ENCODE assay signal across 9 mouse cellular contexts in the genomic region with DNA sequence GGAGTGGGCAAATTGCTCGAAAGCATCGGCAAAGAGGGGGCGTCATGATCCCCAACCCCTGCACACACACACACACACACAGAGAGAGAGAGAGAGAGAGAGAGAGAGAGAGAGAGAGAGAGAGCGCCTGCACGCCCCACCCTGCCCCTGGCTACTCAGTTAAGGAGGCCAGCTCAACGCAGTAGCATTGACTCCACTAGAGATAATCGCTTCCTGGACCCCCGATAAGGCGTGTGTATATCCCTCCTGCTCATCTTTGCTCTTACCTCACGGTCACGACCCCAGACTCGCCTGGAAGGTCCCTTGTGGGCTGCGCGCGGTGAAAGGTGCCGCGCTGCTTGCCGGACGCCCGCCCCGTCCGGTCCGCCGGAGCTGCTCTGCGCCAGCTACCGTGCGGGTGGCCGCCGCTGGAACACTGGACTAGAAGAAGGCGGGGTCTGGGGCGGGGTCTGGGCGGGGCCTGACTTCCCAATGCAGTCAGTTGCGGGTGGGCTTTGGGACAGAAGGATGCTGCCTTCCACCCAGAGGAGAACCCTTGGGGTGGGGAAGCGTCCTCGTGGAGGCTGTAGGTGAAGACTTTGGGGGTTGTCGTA. TPM values are rescaled to one million over a fixed set of nuclear protein-coding genes. Genes with fewer than 3 reads are reported as not detected.
DNase-seq lines count a peak whose midpoint lies in the region; ATAC-seq and TF ChIP-seq lines count a peak whose summit lies in the region.
"Had no signal": no experiment of that assay in that cellular context is flagged by ENCODE, and none has a peak within 500 bp of the region (broad histone marks: within the 10 kb centered on the region; RNA-seq: fewer than 3 reads in every experiment).

Cacng5 (minus strand) TSS at position 422 of the 593 bp plus-strand sequence.

- no peaks in the 10 kb centered on the region for H3K9me3 ChIP-seq in heart, embryonic 15.5 days (replicated peaks)
- no peaks in the 10 kb centered on the region for H3K9me3 ChIP-seq in ES-E14 (ENCODE audit: control insufficient read depth, insufficient read depth, low read depth, low read length)
- H3K9me3 ChIP-seq in embryonic facial prominence, embryonic 13.5 days: no peaks in the 10 kb centered on the region
- H3K9me3 ChIP-seq in midbrain, embryonic 16.5 days (replicated peaks; ENCODE audit: control insufficient read depth, low read length, poor library complexity, severe bottlenecking): peaks cover 4% of the 10 kb centered on the region; the same call in 1 of the 2 replicates

- no peak for DNase-seq in heart, adult 18-20 months
- no peak for DNase-seq in ES-E14 (ENCODE audit: low read depth, low spot score)
- peak in 1 of 2 experiments; percentile 24 for DNase-seq in layer of hippocampus, postnatal 25 days (ENCODE audit: extremely low spot score in 1 of 2, low spot score in 1 of 2)
- no peak for DNase-seq in spleen, postnatal 14 days (ENCODE audit: low spot score in 2 of 2)
- no peak for DNase-seq in ovary, postnatal 14 days (ENCODE audit: low spot score)

- no peak within 1 kb of the TSS for H3K9ac ChIP-seq in heart, embryonic 15.5 days
- H3K9ac ChIP-seq in ES-E14 (ENCODE audit: insufficient read depth, low read depth, low read length, poor library complexity, severe bottlenecking): peak within 1 kb of the TSS; percentile 62
- no peak within 1 kb of the TSS for H3K9ac ChIP-seq in embryonic facial prominence, embryonic 13.5 days
- peak within 1 kb of the TSS; percentile 62 for H3K9ac ChIP-seq in midbrain, embryonic 16.5 days (ENCODE audit: low read depth, low read length)

- H3K36me3 ChIP-seq in heart, embryonic 15.5 days: no peaks in the 10 kb centered on the region
- H3K36me3 ChIP-seq in ES-E14 (ENCODE audit: control insufficient read depth, insufficient read depth, low read length, poor library complexity, severe bottlenecking): no peaks in the 10 kb centered on the region
- H3K36me3 ChIP-seq in embryonic facial prominence, embryonic 13.5 days: no peaks in the 10 kb centered on the region
- no peaks in the 10 kb centered on the region for H3K36me3 ChIP-seq in midbrain, embryonic 16.5 days (ENCODE audit: control insufficient read depth, insufficient read depth, low read length)

- no peak within 1 kb of the TSS for H3K27ac ChIP-seq in heart, embryonic 15.5 days
- H3K27ac ChIP-seq in ES-E14 (ENCODE audit: insufficient read depth, low read depth, low read length, poor library complexity, severe bottlenecking): no peak within 1 kb of the TSS
- no peak within 1 kb of the TSS for H3K27ac ChIP-seq in embryonic facial prominence, embryonic 13.5 days
- no peak within 1 kb of the TSS for H3K27ac ChIP-seq in midbrain, embryonic 16.5 days (ENCODE audit: low read length)

- 8% methylated on average over 36 of the region's 36 CpGs for WGBS in heart, embryonic 15.5 days
- 4% methylated on average over 36 of the region's 36 CpGs for whole genome bisulfite sequencing in embryonic facial prominence, embryonic 13.5 days
- whole genome bisulfite sequencing in midbrain, embryonic 16.5 days: 3% methylated on average over 29 of the region's 36 CpGs

- H3K4me3 ChIP-seq in heart, embryonic 15.5 days: peak within 1 kb of the TSS; percentile 26
- H3K4me3 ChIP-seq in ES-E14 (ENCODE audit: insufficient read depth in 1 of 2, low read depth in 1 of 2, low read length in 2 of 2, poor library complexity in 1 of 2, severe bottlenecking in 1 of 2): peak within 1 kb of the TSS; percentile 78 to 89
- peak within 1 kb of the TSS; percentile 33 for H3K4me3 ChIP-seq in embryonic facial prominence, embryonic 13.5 days
- H3K4me3 ChIP-seq in midbrain, embryonic 16.5 days (ENCODE audit: low read depth, low read length): peak within 1 kb of the TSS; percentile 48

- peak; percentile 41; the same call in 1 of the 2 replicates for ATAC-seq in heart, embryonic 15.5 days (replicated peaks; ENCODE audit: insufficient number of reproducible peaks, insufficient read depth, low FRiP score, low read depth)
- ATAC-seq in embryonic facial prominence, embryonic 13.5 days (ENCODE audit: insufficient number of reproducible peaks, insufficient read depth, low FRiP score, low TSS enrichment, low read depth): no peak
- peak; percentile 52; the same call in 1 of the 2 replicates for ATAC-seq in midbrain, embryonic 16.5 days

- peaks cover 4% of the 10 kb centered on the region; the same call in 1 of the 2 replicates for H3K4me1 ChIP-seq in heart, embryonic 15.5 days (replicated peaks)
- H3K4me1 ChIP-seq in ES-E14 (ENCODE audit: control insufficient read depth in 2 of 2, insufficient read depth in 2 of 2, low read length in 2 of 2, poor library complexity in 1 of 2): peaks cover 0 to 6% of the 10 kb centered on the region in 2 experiments; a peak in 2 of 4 replicates
- peaks cover 5% of the 10 kb centered on the region; the same call in 1 of the 2 replicates for H3K4me1 ChIP-seq in embryonic facial prominence, embryonic 13.5 days
- peaks cover 13% of the 10 kb centered on the region for H3K4me1 ChIP-seq in midbrain, embryonic 16.5 days (ENCODE audit: control insufficient read depth, insufficient read depth, low read length)

- peak within 1 kb of the TSS; percentile 55 for H3K4me2 ChIP-seq in heart, embryonic 15.5 days
- H3K4me2 ChIP-seq in embryonic facial prominence, embryonic 13.5 days: peak within 1 kb of the TSS; percentile 61
- H3K4me2 ChIP-seq in midbrain, embryonic 16.5 days (ENCODE audit: low read length): peak within 1 kb of the TSS; percentile 66

- H3K27me3 ChIP-seq in heart, embryonic 15.5 days: peaks cover 44% of the 10 kb centered on the region
- H3K27me3 ChIP-seq in embryonic facial prominence, embryonic 13.5 days: peaks cover 44% of the 10 kb centered on the region
- H3K27me3 ChIP-seq in midbrain, embryonic 16.5 days (ENCODE audit: control insufficient read depth, insufficient read depth, low read depth, low read length): no peaks in the 10 kb centered on the region; the same call in 1 of the 2 replicates

- in situ Hi-C loops in ES-E14 (cut with MboI; ENCODE audit: low sequenced_read_pairs in 2 of 2, unreplicated experiment in 2 of 2): no loop called here

TF ChIP-seq in ES-E14, 5 proteins besides CTCF, POLR2A, EP300 and RAD21:
- TF ChIP-seq CHD2 (IDR thresholded peaks at IDR 0.05; ENCODE audit: low read depth, low read length) (no peak), ZC3H11A (IDR thresholded peaks at IDR 0.05; ENCODE audit: borderline replicate concordance, low read depth, low read length) (no peak), MAFK (IDR thresholded peaks at IDR 0.05; ENCODE audit: insufficient read depth, low read depth, low read length) (no peak), ZNF384 (IDR thresholded peaks at IDR 0.05; ENCODE audit: low read depth, low read length) (no peak), HCFC1 (IDR thresholded peaks at IDR 0.05; ENCODE audit: borderline replicate concordance, insufficient read depth, low read length) (no peak)

RNA-seq across cellular contexts. Expression of gene Cacng5, which starts in this region (rescaled TPM):
- polyA plus RNA-seq in heart, embryonic 15.5 days (2015; fragmentation: Nextera tagmentation; extraction: Ambion mirVana): 0.09 and 0.44 TPM in 2 replicates
- not detected for total RNA-seq in heart, adult 18-20 months (2021)
- total RNA-seq in ES-E14 (2012; rRNA removed): 0.40 and 0.63 TPM in 2 replicates
- polyA plus RNA-seq in embryonic facial prominence, embryonic 13.5 days (2015; fragmentation: Nextera tagmentation; extraction: Ambion mirVana): 0.07 and 0.13 TPM in 2 replicates
- total RNA-seq in layer of hippocampus, postnatal 25 days (2021): 10 to 100 TPM; 15.1 to 15.5 TPM
- 10.3 and 12.7 TPM in 2 replicates for polyA plus RNA-seq in midbrain, embryonic 16.5 days (2015; fragmentation: Nextera tagmentation; extraction: Ambion mirVana)
- total RNA-seq: liver, adult 2 months had no signal
- polyA plus RNA-seq: liver, adult 2 months had no signal

Comparison
In these comparisons a context has a peak if more than half of its experiments do, and no peak if none do; other contexts are left out.
1. Peak in ATAC-seq, H3K4me3 ChIP-seq and H3K4me2 ChIP-seq in heart, embryonic 15.5 days; RNA of the gene not detected or under 1 TPM.
2. H3K4me3 ChIP-seq: peak in every context shown above with its lines; median percentile 84 in ES-E14; 48 in midbrain, embryonic 16.5 days; 33 in embryonic facial prominence, embryonic 13.5 days; 26 in heart, embryonic 15.5 days.
3. H3K9ac ChIP-seq: peak in ES-E14 (single experiment) and midbrain, embryonic 16.5 days (single experiment); none in heart, embryonic 15.5 days (single experiment) and embryonic facial prominence, embryonic 13.5 days (single experiment).
4. Peak in every context shown above with its lines, with median percentiles within 50 percentile points of each other: H3K4me2 ChIP-seq.